Mouse (Mus musculus): ENCODE data around the gene Galntl5. TPM values are rescaled to one million over a fixed set of nuclear protein-coding genes. Genes with fewer than 3 reads are reported as not detected.
"Not testable (repeated sequence)": the region's sequence is repeated elsewhere in the genome, so short reads cannot be mapped to it uniquely, and the experiment has no call there.

The Galntl5 gene
- total RNA-seq (2021), result not detected

GRCm38 (mm10) chr5:25181004-25181531, at the start of gene Galntl5:
Gene Galntl5, plus strand, starts transcription at chr5:25181460.
- intact Hi-C loops (cut with DNase I), result no loop called here
- no peak for DNase-seq

GRCm38 (mm10) chr5:25146705-25147104, 34.6 kb upstream of the Galntl5 start:
- intact Hi-C loops (cut with DNase I), result no loop called here
- DNase-seq, result no peak

DNA sequence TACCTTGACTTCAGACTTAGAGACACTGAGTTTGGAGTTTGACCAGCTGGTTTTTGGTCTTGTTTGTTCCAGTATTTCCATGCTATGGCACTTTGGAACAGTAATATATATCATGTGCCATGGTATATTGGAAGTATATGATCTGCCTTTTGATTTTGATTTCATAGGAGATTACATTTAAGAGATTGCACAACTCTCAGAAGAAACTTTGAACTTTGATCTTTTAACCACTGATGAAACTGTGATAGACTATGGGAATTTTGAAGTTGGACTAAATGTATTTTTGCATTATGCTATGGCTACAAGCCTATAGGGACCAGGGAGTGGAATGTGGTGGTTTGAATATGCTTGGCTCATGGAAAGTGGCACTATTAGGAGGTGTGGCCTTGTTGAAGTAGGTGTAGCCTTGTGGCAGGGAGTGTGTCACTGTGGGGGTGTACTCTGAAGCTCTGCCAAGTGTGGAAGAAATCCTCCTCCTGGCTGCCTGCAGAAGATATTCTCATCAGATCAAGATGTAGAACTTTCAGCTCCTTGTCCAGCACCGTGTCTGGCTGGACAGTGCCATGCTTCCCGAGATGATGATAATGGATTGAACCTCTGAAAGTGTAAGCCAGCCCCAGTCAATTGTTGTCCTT, 31.8 kb upstream of the Galntl5 start:
- DNase-seq, result no peak
- intact Hi-C loops (cut with DNase I), result no loop called here

- intact Hi-C loops (cut with DNase I), result no loop called here
- no peak for DNase-seq
These were observed 27.8 kb upstream of the Galntl5 start for GRCm38 (mm10) chr5:25153491-25153890.

DNA sequence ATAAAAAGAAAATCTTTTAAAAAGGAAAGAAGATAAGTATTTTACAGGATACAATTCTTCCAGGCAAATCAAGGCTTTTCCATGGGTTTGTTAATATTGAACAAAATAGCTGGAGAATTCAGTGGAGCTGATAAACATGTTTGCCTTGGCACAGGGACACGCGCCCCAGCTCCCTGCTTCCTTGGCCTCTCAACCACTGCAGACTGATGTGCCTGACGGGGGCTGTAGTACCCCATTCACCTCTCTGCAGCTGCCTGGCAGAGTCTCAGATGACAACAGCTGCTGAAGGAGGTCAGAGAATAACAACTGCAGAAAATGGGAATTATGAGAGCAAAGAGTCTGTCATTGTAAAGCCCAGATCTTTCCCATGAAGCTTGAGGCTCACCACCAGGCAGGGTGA, 27.3 kb upstream of the Galntl5 start:
- DNase-seq, result peak; percentile 27 to 31
- intact Hi-C loops (cut with DNase I), result no loop called here

- intact Hi-C loops (cut with DNase I), result no loop called here
- DNase-seq, result no peak
These were observed 26.4 kb upstream of the Galntl5 start for GRCm38 (mm10) chr5:25154823-25155222.

GRCm38 (mm10) chr5:25155351-25155750, 25.9 kb upstream of the Galntl5 start:
- intact Hi-C loops (cut with DNase I), result no loop called here
- DNase-seq, result no peak

DNA sequence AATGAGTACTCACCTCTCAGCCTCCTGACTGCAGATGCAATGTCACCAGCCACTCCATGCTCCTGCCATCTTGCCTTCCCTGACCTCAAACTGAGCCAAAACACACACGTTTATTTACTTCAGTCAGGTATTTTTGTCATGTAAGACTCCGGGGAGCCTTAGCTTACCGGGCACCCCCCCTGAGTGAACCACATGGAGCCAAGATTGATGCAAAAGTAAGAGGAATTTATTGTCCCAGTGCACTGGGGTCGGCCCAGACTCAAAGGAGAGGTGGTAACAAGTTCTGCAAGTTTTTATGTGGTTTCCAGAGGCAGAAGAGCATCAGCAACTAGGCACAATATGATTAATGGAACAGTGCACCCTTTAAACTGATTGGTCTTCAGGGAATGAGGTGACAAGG, 24.1 kb upstream of the Galntl5 start:
- intact Hi-C loops (cut with DNase I), result no loop called here
- no peak for DNase-seq

- DNase-seq, result no peak
- intact Hi-C loops (cut with DNase I), result no loop called here
These were observed 20.7 kb upstream of the Galntl5 start for GRCm38 (mm10) chr5:25160515-25160914.

- DNase-seq, result no peak
- intact Hi-C loops (cut with DNase I), result no loop called here
These were observed 18.3 kb upstream of the Galntl5 start for GRCm38 (mm10) chr5:25162981-25163380.

- DNase-seq, result no peak
- intact Hi-C loops (cut with DNase I), result loop anchor here (2.0 kb wide), 1 partner anchor 153 kb away; no protein-coding TSS in a partner anchor
These were observed 17.3 kb upstream of the Galntl5 start for GRCm38 (mm10) chr5:25163938-25164337.

DNA sequence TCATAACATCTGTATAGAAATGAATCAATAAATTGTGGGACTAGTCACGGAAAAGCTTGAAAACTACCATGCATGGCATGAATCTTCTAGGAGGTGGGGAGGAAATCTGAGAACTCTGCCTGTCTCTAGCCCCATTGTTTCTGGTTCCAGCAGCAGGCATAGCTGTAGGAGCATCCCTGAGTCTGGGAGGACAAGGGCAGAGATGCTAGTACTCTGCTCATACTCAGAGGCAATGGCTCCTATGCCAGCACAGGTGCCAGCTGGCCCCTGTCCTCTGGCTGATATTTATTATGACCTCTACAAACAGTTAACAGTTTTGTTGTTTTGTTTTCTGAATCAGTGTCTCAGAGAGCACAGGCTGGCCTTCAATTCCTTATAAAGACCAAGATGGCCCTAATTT, 16.9 kb upstream of the Galntl5 start:
- intact Hi-C loops (cut with DNase I), result loop anchor here (2.0 kb wide), 1 partner anchor 154 kb away; no protein-coding TSS in a partner anchor
- DNase-seq, result no peak

DNA sequence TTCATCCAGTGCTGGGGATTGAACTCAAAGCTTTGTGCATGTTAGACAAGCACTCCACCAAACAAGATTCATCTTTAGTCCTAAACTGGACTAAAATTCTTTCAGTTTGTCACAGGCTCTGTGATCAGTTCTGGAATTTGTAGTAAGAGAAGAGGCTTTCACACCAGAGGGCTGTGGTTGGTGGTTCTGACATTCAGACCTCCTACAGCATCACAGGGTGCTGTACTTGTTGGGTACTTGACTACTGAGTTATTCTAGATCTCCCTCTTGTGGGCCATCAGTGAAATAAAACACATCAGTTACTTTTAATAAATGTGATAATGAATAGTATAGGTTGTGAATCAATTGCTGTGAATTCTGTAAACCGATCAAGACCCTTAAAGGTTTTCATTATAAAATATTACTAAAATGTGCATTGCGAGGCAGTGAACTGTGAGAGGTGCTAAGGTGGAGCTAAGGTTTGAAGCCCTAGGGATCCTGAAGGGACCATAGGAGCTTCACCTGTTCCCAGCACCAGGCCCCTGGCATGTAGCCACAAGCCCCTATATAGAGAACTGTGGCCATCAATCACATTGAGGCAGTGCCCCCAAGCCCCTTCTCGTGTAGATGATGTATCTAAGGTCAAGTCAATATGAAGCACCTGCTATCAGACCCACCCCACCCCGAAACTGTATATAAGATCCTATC, 16.0 kb upstream of the Galntl5 start:
- intact Hi-C loops (cut with DNase I), result loop anchor here (2.0 kb wide), 1 partner anchor 154 kb away; no protein-coding TSS in a partner anchor
- peak in 1 of 2 experiments; percentile 2 for DNase-seq

DNA sequence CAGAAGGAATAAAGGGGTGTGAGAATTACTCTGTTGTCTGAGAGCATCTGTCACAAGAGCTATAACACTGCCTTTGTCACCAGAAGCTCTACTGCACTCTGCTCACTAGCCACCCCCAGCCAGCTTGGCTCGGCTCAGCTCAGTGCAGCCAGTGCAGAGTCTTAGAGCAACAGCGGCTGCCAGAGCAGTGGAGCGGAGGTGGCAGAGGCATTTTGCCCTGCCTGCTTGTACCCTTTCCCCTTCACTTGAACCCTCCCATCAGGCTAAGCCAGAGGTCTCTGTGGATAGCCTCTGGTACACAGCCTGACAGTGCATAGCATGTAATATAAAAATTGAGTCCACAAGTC, 15.5 kb upstream of the Galntl5 start:
- intact Hi-C loops (cut with DNase I), result loop anchor here (2.0 kb wide), 1 partner anchor 155 kb away; no protein-coding TSS in a partner anchor
- DNase-seq, result no peak

- intact Hi-C loops (cut with DNase I), result no loop called here
- DNase-seq, result no peak
These were observed 14.6 kb upstream of the Galntl5 start for GRCm38 (mm10) chr5:25166665-25167064.

DNA sequence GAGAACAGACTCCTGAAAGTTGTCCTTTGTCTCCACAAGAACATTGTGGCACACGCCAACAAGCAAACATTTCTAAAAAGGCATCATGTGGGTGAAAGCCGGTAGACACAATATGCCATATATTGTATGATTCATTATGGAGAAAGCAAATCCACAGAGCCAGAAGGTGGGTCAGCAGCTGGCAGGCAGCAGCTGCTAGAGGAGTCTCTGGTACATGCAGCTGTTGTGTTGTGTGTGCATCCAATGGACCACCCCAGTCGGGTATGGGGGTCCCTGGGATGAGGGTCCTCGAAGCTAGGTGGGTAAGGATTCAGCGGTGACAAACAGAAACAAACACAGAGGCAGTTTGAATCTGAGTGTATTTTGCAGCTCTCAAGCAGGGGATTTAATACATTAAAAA, 3.3 kb upstream of the Galntl5 start:
- DNase-seq; intact Hi-C loops (cut with DNase I): not testable (repeated sequence)

DNA sequence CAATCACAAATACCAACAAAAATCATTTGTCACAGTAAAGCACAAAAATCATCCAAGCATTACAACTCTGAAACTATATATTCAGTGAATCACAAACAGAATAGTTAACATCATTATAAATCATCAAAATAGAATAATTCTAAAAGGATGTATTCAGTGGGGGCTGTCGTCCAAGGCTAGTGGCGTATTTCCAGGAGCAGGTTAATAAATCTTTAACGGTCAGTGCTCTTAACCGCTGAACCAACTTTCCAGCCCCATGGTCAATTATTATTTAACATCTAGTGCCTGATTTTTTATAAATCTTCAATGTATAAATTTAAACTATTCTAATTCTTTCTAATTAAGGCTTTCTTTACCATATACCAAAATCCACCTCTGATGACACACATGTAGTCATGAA, 2.7 kb upstream of the Galntl5 start:
- DNase-seq; intact Hi-C loops (cut with DNase I): not testable (repeated sequence)

DNA sequence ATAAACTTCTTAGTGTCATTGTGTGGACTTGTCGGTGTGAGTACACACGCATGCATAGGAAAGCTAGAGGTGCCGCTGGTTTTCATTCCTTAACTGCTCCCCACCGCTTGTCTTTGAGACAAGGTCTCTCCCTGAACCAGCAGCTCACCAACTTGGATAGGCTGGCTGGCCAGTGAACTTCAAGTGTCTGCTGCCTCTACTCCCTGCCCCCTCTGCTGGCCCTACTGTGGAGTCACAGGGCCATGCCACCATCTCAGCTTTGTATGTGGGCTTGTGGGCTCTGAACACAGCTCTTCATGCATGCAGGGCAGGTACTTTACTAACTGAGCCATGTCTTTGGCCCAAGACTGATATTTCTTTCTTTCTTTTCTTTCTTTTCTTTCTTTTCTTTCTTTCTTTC, 2.0 kb upstream of the Galntl5 start:
- intact Hi-C loops (cut with DNase I), result no loop called here
- DNase-seq, result no peak

GRCm38 (mm10) chr5:25179936-25180488, 1.2 kb upstream of the Galntl5 start:
- intact Hi-C loops (cut with DNase I), result no loop called here
- DNase-seq, result no peak

DNA sequence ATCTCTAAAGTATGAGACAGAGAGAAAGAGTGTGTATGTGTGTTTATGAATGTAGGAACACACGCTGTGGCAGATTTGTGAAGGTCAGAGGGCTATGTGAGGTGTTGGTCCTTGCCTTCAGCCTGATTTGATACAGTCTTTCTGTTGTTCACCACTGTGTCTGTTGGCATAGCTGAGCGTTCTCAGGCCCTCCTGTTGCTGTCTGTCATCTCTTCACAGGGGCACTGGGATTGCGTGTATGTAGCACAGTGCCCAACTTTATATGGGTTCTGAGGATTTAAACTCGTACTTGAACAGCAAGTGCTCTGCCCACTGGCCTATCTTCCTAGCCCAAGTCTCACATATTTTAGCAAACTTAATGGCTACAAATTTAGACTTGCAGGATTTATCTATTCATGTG, 2.3 kb downstream of the Galntl5 start:
- DNase-seq, result no peak
- intact Hi-C loops (cut with DNase I), result no loop called here

GRCm38 (mm10) chr5:25184594-25184993, 3.3 kb downstream of the Galntl5 start:
- intact Hi-C loops (cut with DNase I), result no loop called here
- peak in 1 of 2 experiments; percentile 4 for DNase-seq

DNA sequence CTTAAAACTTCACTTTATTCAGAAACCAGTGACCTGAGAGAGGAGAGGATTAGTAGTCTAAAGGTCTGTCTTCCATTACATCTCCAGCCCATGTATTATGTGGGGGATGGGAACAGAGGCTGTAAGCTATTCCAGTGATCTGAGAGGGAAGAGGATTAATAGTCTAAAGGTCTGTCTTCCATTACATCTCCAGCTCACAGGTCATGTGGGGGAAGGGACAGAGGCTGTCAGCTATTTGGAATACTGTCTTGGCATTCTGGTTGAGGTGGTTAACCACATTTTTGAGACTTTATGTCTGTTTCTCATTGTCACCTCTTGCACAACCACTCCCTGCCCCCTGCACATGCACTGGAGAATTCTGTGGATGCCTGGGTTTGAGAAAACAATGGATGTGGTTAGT, 6.5 kb downstream of the Galntl5 start:
- intact Hi-C loops (cut with DNase I), result loop anchor here (5.0 kb wide), 1 partner anchor 645 kb away; no protein-coding TSS in a partner anchor

More for the DNA sequence above, 6.5 kb downstream of the Galntl5 start:
- DNase-seq, result no peak

Data from heart, postnatal 10 days (tissue).